Mouse (Mus musculus): ENCODE measurements at regions not wholly inside any gene's neighbourhood (a gene's known extent, or its start where the extent isn't known, plus 50 kb on each side); places are given as distances from the start of the nearest gene placed in this dataset.

DNA sequence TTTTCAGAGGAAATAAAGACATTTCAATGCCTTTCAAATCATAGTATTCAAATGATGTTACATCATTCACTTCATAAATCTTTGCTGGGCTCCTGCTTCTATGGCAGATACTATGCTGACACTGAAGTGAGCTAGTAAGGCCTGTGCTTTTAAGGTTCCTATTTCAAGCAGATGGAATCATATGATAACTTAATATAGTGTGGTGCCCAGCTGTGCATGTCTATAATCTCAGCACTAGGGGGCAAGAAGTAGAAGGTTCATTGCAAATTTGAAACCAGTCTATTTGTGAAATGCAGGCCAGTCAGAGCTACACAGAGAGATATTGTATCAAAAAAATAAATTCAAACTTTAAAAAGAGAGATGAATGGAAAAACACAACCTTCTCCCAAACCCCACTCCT, 262.9 kb downstream of the 1700017N19Rik start:
- DNase-seq (ENCODE audit: low spot score) (no peak), ATAC-seq (ENCODE audit: insufficient read depth, low read depth) (no peak)
- no peak overlapping the region for H3K4me2 ChIP-seq (ENCODE audit: low read depth, low read length)
- no peaks in the 10 kb centered on the region for H3K27me3 ChIP-seq (ENCODE audit: control insufficient read depth, insufficient read depth, low read length)
- H3K27ac ChIP-seq (ENCODE audit: low read depth): no peak overlapping the region
- no peaks in the 10 kb centered on the region for H3K9me3 ChIP-seq (replicated peaks; ENCODE audit: control insufficient read depth, low read length)
- no peaks in the 10 kb centered on the region for H3K4me1 ChIP-seq (ENCODE audit: control insufficient read depth, insufficient read depth)
- H3K36me3 ChIP-seq (replicated peaks; ENCODE audit: control insufficient read depth, insufficient read depth, low read length): no peaks in the 10 kb centered on the region
- no peak overlapping the region for H3K9ac ChIP-seq (replicated peaks; ENCODE audit: low read depth, low read length)
- no peak overlapping the region for H3K4me3 ChIP-seq (ENCODE audit: low read depth, low read length)
- TF ChIP-seq CTCF (IDR thresholded peaks at IDR 0.05; ENCODE audit: low read depth) (no peak), EP300 (IDR thresholded peaks at IDR 0.05; ENCODE audit: low read depth) (no peak)

DNA sequence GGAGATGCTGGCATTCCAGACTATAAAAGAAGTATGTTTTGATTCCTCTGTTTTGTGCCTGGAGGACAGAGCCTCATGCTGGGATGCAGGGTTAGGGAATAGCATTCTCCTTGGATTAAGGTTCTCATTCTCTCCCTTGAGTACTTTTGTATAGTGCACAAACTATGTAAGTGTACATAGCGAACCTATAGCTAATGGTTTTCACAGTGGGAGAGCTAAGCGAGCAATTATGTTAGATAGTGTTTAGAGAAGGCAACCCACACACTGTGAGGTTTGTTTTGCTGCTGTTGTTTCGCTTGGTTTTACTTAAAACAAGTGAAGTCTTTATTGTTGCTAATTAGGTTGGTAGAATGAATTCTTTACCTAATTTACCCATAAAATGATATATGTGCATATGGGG, 266.2 kb downstream of the 1700017N19Rik start:
- H3K4me1 ChIP-seq (ENCODE audit: control insufficient read depth, insufficient read depth): no peaks in the 10 kb centered on the region
- H3K9me3 ChIP-seq (replicated peaks; ENCODE audit: control insufficient read depth, low read length): no peaks in the 10 kb centered on the region
- no peak overlapping the region for H3K9ac ChIP-seq (replicated peaks; ENCODE audit: low read depth, low read length)
- TF ChIP-seq CTCF (IDR thresholded peaks at IDR 0.05; ENCODE audit: low read depth) (no peak), EP300 (IDR thresholded peaks at IDR 0.05; ENCODE audit: low read depth) (no peak)
- no peak overlapping the region for H3K4me2 ChIP-seq (ENCODE audit: low read depth, low read length)
- DNase-seq (ENCODE audit: low spot score) (no peak), ATAC-seq (ENCODE audit: insufficient read depth, low read depth) (no peak)
- no peaks in the 10 kb centered on the region for H3K36me3 ChIP-seq (replicated peaks; ENCODE audit: control insufficient read depth, insufficient read depth, low read length)
- no peak overlapping the region for H3K27ac ChIP-seq (ENCODE audit: low read depth)
- no peak overlapping the region for H3K4me3 ChIP-seq (ENCODE audit: low read depth, low read length)
- no peaks in the 10 kb centered on the region for H3K27me3 ChIP-seq (ENCODE audit: control insufficient read depth, insufficient read depth, low read length)
- WGBS: 69% methylated on average over 3 of the region's 3 CpGs

DNA sequence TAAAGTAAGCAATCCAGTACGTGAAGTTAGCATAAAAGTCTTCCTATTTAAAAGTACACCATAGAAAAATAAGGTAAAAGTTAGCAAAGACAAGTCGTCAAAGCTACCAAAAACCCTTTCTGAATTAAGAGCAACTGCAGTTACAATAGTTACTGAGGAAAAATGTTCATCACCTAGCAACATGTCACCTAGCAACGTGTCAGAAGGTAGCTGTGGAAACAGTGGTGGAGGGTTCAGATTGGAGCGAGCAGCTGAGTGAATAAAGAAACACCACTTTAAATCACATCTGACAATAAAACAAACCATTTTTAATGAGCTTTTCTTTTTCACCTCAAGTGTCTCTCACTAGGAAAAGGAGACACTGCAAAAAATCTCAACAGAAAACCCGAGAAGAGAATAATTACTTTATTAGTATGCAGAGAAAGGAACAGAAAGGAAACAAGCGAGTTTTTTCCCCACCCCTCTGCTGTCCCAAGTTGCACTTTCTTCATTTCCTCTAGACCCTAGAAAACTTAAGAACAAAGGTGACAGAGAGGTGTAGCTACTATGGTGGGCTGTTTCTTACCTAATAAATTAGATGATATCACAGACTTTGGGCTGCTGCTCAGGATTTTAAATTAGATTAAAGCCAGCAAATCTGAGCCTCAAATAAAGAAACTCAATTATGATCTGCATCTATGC, 275.4 kb downstream of the 1700017N19Rik start:
- H3K4me3 ChIP-seq (ENCODE audit: low read depth, low read length): no peak overlapping the region
- H3K36me3 ChIP-seq (replicated peaks; ENCODE audit: control insufficient read depth, insufficient read depth, low read length): no peaks in the 10 kb centered on the region
- WGBS: 39% methylated on average over 6 of the region's 6 CpGs
- ATAC-seq (ENCODE audit: insufficient read depth, low read depth) (no peak), DNase-seq (ENCODE audit: low spot score) (no peak)
- no peaks in the 10 kb centered on the region for H3K4me1 ChIP-seq (ENCODE audit: control insufficient read depth, insufficient read depth)
- TF ChIP-seq CTCF (IDR thresholded peaks at IDR 0.05; ENCODE audit: low read depth) (no peak), EP300 (IDR thresholded peaks at IDR 0.05; ENCODE audit: low read depth) (no peak)
- H3K9me3 ChIP-seq (replicated peaks; ENCODE audit: control insufficient read depth, low read length): no peaks in the 10 kb centered on the region
- no peaks in the 10 kb centered on the region for H3K27me3 ChIP-seq (ENCODE audit: control insufficient read depth, insufficient read depth, low read length)
- H3K4me2 ChIP-seq (ENCODE audit: low read depth, low read length): no peak overlapping the region
- H3K9ac ChIP-seq (replicated peaks; ENCODE audit: low read depth, low read length): no peak overlapping the region
- no peak overlapping the region for H3K27ac ChIP-seq (ENCODE audit: low read depth)

- no peaks in the 10 kb centered on the region for H3K36me3 ChIP-seq (replicated peaks; ENCODE audit: control insufficient read depth, insufficient read depth, low read length)
- H3K9me3 ChIP-seq (replicated peaks; ENCODE audit: control insufficient read depth, low read length): no peaks in the 10 kb centered on the region
- TF ChIP-seq EP300 (IDR thresholded peaks at IDR 0.05; ENCODE audit: low read depth) (no peak), CTCF (IDR thresholded peaks at IDR 0.05; ENCODE audit: low read depth) (no peak)
- H3K9ac ChIP-seq (replicated peaks; ENCODE audit: low read depth, low read length): no peak overlapping the region
- 31% methylated on average over 3 of the region's 3 CpGs for WGBS
- no peak for ATAC-seq (ENCODE audit: insufficient read depth, low read depth)
- no peak overlapping the region for H3K4me3 ChIP-seq (ENCODE audit: low read depth, low read length)
- H3K27ac ChIP-seq (ENCODE audit: low read depth): no peak overlapping the region
- H3K27me3 ChIP-seq (ENCODE audit: control insufficient read depth, insufficient read depth, low read length): no peaks in the 10 kb centered on the region
- DNase-seq (ENCODE audit: low spot score): no peak
- no peaks in the 10 kb centered on the region for H3K4me1 ChIP-seq (ENCODE audit: control insufficient read depth, insufficient read depth)
- no peak overlapping the region for H3K4me2 ChIP-seq (ENCODE audit: low read depth, low read length)
These were observed 278.2 kb downstream of the 1700017N19Rik start for GRCm38 (mm10) chr10:100868360-100868916.

DNA sequence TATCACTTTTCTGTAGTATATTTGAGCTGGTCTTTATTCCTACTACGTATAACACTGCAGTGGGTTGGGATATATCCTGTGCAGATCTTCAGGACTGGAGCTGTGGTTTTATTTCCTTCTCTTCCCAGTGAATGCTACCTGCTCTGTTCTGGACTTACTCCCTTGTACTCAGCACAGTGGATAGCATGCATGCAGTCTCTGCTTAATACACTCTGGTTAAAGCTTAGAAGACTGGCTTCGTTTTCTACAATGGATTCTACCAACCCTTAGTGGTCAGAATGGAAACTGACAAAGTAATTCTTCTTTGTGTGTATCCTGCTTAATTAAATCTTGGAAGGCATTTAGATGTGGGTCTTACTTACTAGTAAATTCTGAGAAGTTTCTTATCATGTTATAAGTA, 292.3 kb downstream of the 1700017N19Rik start:
- Histone ChIP-seq H3K4me1 (ENCODE audit: control insufficient read depth, insufficient read depth) (no peaks in the 10 kb centered on the region), H3K9ac (replicated peaks; ENCODE audit: low read depth, low read length) (no peak overlapping the region), H3K4me3 (ENCODE audit: low read depth, low read length) (no peak overlapping the region), H3K27me3 (ENCODE audit: control insufficient read depth, insufficient read depth, low read length) (no peaks in the 10 kb centered on the region), H3K36me3 (replicated peaks; ENCODE audit: control insufficient read depth, insufficient read depth, low read length) (no peaks in the 10 kb centered on the region), H3K27ac (ENCODE audit: low read depth) (no peak overlapping the region), H3K4me2 (ENCODE audit: low read depth, low read length) (no peak overlapping the region), H3K9me3 (replicated peaks; ENCODE audit: control insufficient read depth, low read length) (no peaks in the 10 kb centered on the region)
- DNase-seq (ENCODE audit: low spot score): no peak
- 65% methylated on average over 2 of the region's 2 CpGs for WGBS
- no peak for TF ChIP-seq CTCF (IDR thresholded peaks at IDR 0.05; ENCODE audit: low read depth)
- TF ChIP-seq EP300 (IDR thresholded peaks at IDR 0.05; ENCODE audit: low read depth): no peak
- ATAC-seq (ENCODE audit: insufficient read depth, low read depth): no peak

DNA sequence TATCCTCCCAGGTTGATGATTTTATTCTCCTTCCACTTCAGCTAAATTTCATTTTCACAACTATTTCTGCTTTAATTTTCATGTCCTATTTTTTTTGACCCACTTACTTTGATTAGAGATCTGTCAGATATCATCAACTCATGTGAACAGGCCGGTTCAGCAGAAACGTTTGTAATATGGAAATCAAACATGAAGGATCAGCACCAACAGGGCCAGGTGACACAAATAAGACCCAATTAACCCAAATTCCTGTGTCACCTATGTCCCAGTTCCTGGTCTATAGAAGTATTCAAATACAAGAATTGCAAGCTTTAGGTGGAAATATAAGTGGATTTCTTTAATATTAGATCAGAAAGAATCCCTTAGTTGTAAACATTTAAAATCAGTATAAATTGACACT, 332.7 kb downstream of the 1700017N19Rik start:
- Histone ChIP-seq H3K4me3 (ENCODE audit: low read depth, low read length) (no peak overlapping the region), H3K27ac (ENCODE audit: low read depth) (no peak overlapping the region), H3K4me2 (ENCODE audit: low read depth, low read length) (no peak overlapping the region), H3K9me3 (replicated peaks; ENCODE audit: control insufficient read depth, low read length) (no peaks in the 10 kb centered on the region), H3K9ac (replicated peaks; ENCODE audit: low read depth, low read length) (no peak overlapping the region), H3K27me3 (ENCODE audit: control insufficient read depth, insufficient read depth, low read length) (no peaks in the 10 kb centered on the region), H3K36me3 (replicated peaks; ENCODE audit: control insufficient read depth, insufficient read depth, low read length) (no peaks in the 10 kb centered on the region), H3K4me1 (ENCODE audit: control insufficient read depth, insufficient read depth) (no peaks in the 10 kb centered on the region)
- 69% methylated on average over 2 of the region's 2 CpGs for WGBS
- DNase-seq (ENCODE audit: low spot score) (no peak), ATAC-seq (ENCODE audit: insufficient read depth, low read depth) (no peak)
- TF ChIP-seq EP300 (IDR thresholded peaks at IDR 0.05; ENCODE audit: low read depth) (no peak), CTCF (IDR thresholded peaks at IDR 0.05; ENCODE audit: low read depth) (no peak)
